Mouse (Mus musculus): ENCODE measurements around the gene Rab44. TPM values are rescaled to one million over a fixed set of nuclear protein-coding genes. Genes with fewer than 3 reads are reported as not detected.
A peak's percentile ranks its signal among the peaks of the same experiment; 100 is the strongest.

The Rab44 gene
- polyA plus RNA-seq, 1 experiment, result 1.0 TPM

GRCm38 (mm10) chr17:29147273-29147672 is 33.3 kb downstream of the Rab44 start:
- no peak for TF ChIP-seq GATA1 (IDR thresholded peaks at IDR 0.05; ENCODE audit: low read length)

GRCm38 (mm10) chr17:29147773-29148172 is 33.8 kb downstream of the Rab44 start:
- no peak for TF ChIP-seq GATA1 (IDR thresholded peaks at IDR 0.05; ENCODE audit: low read length)

- no peak for TF ChIP-seq GATA1 (IDR thresholded peaks at IDR 0.05; ENCODE audit: low read length)
Measured at GRCm38 (mm10) chr17:29149766-29150165, 35.8 kb downstream of the Rab44 start.

GRCm38 (mm10) chr17:29152547-29152946 is 38.6 kb downstream of the Rab44 start:
- no peak for TF ChIP-seq GATA1 (IDR thresholded peaks at IDR 0.05; ENCODE audit: low read length)

GRCm38 (mm10) chr17:29154247-29154646 is 40.3 kb downstream of the Rab44 start:
- no peak for TF ChIP-seq GATA1 (IDR thresholded peaks at IDR 0.05; ENCODE audit: low read length)

- no peak for TF ChIP-seq GATA1 (IDR thresholded peaks at IDR 0.05; ENCODE audit: low read length)
Measured at GRCm38 (mm10) chr17:29155355-29156135, 41.6 kb downstream of the Rab44 start.

- TF ChIP-seq GATA1 (IDR thresholded peaks at IDR 0.05; ENCODE audit: low read length), result no peak
Measured at GRCm38 (mm10) chr17:29156396-29156795, 42.5 kb downstream of the Rab44 start.

GRCm38 (mm10) chr17:29156866-29157265 is 42.9 kb downstream of the Rab44 start:
- TF ChIP-seq GATA1 (IDR thresholded peaks at IDR 0.05; ENCODE audit: low read length), result no peak

GRCm38 (mm10) chr17:29158899-29159298 is 45.0 kb downstream of the Rab44 start:
- TF ChIP-seq GATA1 (IDR thresholded peaks at IDR 0.05; ENCODE audit: low read length), result no peak

GRCm38 (mm10) chr17:29159320-29159719 is 45.4 kb downstream of the Rab44 start:
- TF ChIP-seq GATA1 (IDR thresholded peaks at IDR 0.05; ENCODE audit: low read length), result no peak

GRCm38 (mm10) chr17:29159743-29160455 is 46.0 kb downstream of the Rab44 start:
- no peak for TF ChIP-seq GATA1 (IDR thresholded peaks at IDR 0.05; ENCODE audit: low read length)

- no peak for TF ChIP-seq GATA1 (IDR thresholded peaks at IDR 0.05; ENCODE audit: low read length)
Measured at GRCm38 (mm10) chr17:29162334-29162733, 48.4 kb downstream of the Rab44 start.

GRCm38 (mm10) chr17:29164469-29165111 is 50.6 kb downstream of the Rab44 start:
- no peak for TF ChIP-seq GATA1 (IDR thresholded peaks at IDR 0.05; ENCODE audit: low read length)

- peak; percentile 11 for TF ChIP-seq GATA1 (IDR thresholded peaks at IDR 0.05; ENCODE audit: low read length)
Measured at GRCm38 (mm10) chr17:29165452-29165851, 51.5 kb downstream of the Rab44 start.

- TF ChIP-seq GATA1 (IDR thresholded peaks at IDR 0.05; ENCODE audit: low read length), result no peak
Measured at GRCm38 (mm10) chr17:29165967-29166578, 52.1 kb downstream of the Rab44 start.

- no peak for TF ChIP-seq GATA1 (IDR thresholded peaks at IDR 0.05; ENCODE audit: low read length)
Measured at GRCm38 (mm10) chr17:29167371-29167770, 53.4 kb downstream of the Rab44 start.

All from G1E-ER4 (cell line).